Comparison of ENCODE assay signal across 15 mouse cellular contexts in genomic region chr6:48439654-48440053, GRCm38 (mm10). TPM values are rescaled to one million over a fixed set of nuclear protein-coding genes. Genes with fewer than 3 reads are reported as not detected.
A peak's percentile ranks its signal among the peaks of the same experiment; 100 is the strongest.
DNase-seq lines count a peak whose midpoint lies in the region; ATAC-seq and TF ChIP-seq lines count a peak whose summit lies in the region.
"Had no signal": no experiment of that assay in that cellular context is flagged by ENCODE, and none has a peak within 500 bp of the region (broad histone marks: within the 10 kb centered on the region; RNA-seq: fewer than 3 reads in every experiment).

No protein-coding gene starts in this region.

- no peaks in the 10 kb centered on the region for H3K9me3 ChIP-seq in heart, embryonic 13.5 days
- H3K9me3 ChIP-seq in midbrain, embryonic 11.5 days (ENCODE audit: control insufficient read depth, low read length), result no peaks in the 10 kb centered on the region
- H3K9me3 ChIP-seq in midbrain, postnatal 0 days (ENCODE audit: low read length), result no peaks in the 10 kb centered on the region
- H3K9me3 ChIP-seq in hindbrain, embryonic 12.5 days (replicated peaks), result no peaks in the 10 kb centered on the region
- no peaks in the 10 kb centered on the region for H3K9me3 ChIP-seq in limb, embryonic 12.5 days
- H3K9me3 ChIP-seq: forebrain, embryonic 12.5 days; liver, embryonic 15.5 days; midbrain, embryonic 13.5 days had no signal

- H3K9ac ChIP-seq in heart, embryonic 13.5 days, result 0 out of 2 replicates have a peak overlapping the region, but pooled peaks have one; percentile 19
- no peak overlapping the region for H3K9ac ChIP-seq in midbrain, embryonic 11.5 days (ENCODE audit: low read length)
- H3K9ac ChIP-seq in midbrain, postnatal 0 days (replicated peaks; ENCODE audit: low read length, poor library complexity, severe bottlenecking), result no peak overlapping the region
- peak overlapping the region; percentile 23; the same call in 1 of the 2 replicates for H3K9ac ChIP-seq in hindbrain, embryonic 12.5 days
- no peak overlapping the region; the same call in 1 of the 2 replicates for H3K9ac ChIP-seq in limb, embryonic 12.5 days (replicated peaks)
- H3K9ac ChIP-seq: liver, embryonic 15.5 days had no signal

- TF ChIP-seq CTCF in midbrain, postnatal 0 days (IDR thresholded peaks at IDR 0.05), result no peak

- peaks cover 63% of the 10 kb centered on the region for H3K36me3 ChIP-seq in heart, embryonic 13.5 days
- peaks cover 6% of the 10 kb centered on the region; the same call in 1 of the 2 replicates for H3K36me3 ChIP-seq in midbrain, embryonic 11.5 days (ENCODE audit: control insufficient read depth, insufficient read depth, low read length)
- H3K36me3 ChIP-seq in midbrain, postnatal 0 days (ENCODE audit: insufficient read depth, low read length), result peaks cover 27% of the 10 kb centered on the region
- peaks cover 32% of the 10 kb centered on the region for H3K36me3 ChIP-seq in hindbrain, embryonic 12.5 days
- H3K36me3 ChIP-seq in limb, embryonic 12.5 days, result peaks cover 57% of the 10 kb centered on the region

- no peak overlapping the region for H3K4me2 ChIP-seq in heart, embryonic 13.5 days
- no peak overlapping the region for H3K4me2 ChIP-seq in midbrain, embryonic 11.5 days
- no peak overlapping the region for H3K4me2 ChIP-seq in midbrain, postnatal 0 days (ENCODE audit: low read depth, low read length, poor library complexity, severe bottlenecking)
- H3K4me2 ChIP-seq in hindbrain, embryonic 12.5 days (replicated peaks), result no peak overlapping the region
- H3K4me2 ChIP-seq in limb, embryonic 12.5 days, result peak overlapping the region; percentile 28; the same call in 1 of the 2 replicates
- H3K4me2 ChIP-seq: liver, embryonic 15.5 days had no signal

- no peak overlapping the region for H3K27ac ChIP-seq in heart, embryonic 13.5 days (replicated peaks)
- H3K27ac ChIP-seq in midbrain, embryonic 11.5 days (ENCODE audit: low read depth, low read length), result no peak overlapping the region
- H3K27ac ChIP-seq in midbrain, postnatal 0 days (ENCODE audit: low read depth, low read length), result no peak overlapping the region
- no peak overlapping the region for H3K27ac ChIP-seq in hindbrain, embryonic 12.5 days
- H3K27ac ChIP-seq in limb, embryonic 12.5 days, result no peak overlapping the region
- H3K27ac ChIP-seq: liver, embryonic 15.5 days; midbrain, embryonic 13.5 days had no signal

- no peak for ATAC-seq in heart, embryonic 13.5 days (ENCODE audit: extremely low read depth, insufficient number of reproducible peaks, low FRiP score, low TSS enrichment)
- no peak for ATAC-seq in midbrain, embryonic 11.5 days (ENCODE audit: low FRiP score)
- ATAC-seq in midbrain, postnatal 0 days (ENCODE audit: low FRiP score), result no peak
- ATAC-seq in hindbrain, embryonic 12.5 days (ENCODE audit: low FRiP score), result no peak
- ATAC-seq in limb, embryonic 12.5 days (ENCODE audit: insufficient number of reproducible peaks, insufficient read depth, low FRiP score, low TSS enrichment, low read depth), result no peak
- ATAC-seq: CD4-positive, CD25-positive, alpha-beta regulatory T cell, adult 4 months had no signal

- intact Hi-C loops in heart, postnatal 25 days (cut with DNase I), result loop anchor here (5.0 kb wide), 1 partner anchor 42 kb away; the partner anchor contains the start of gene Krba1

- H3K27me3 ChIP-seq in heart, embryonic 13.5 days (replicated peaks), result peaks cover 33% of the 10 kb centered on the region
- peaks cover 35% of the 10 kb centered on the region for H3K27me3 ChIP-seq in midbrain, embryonic 11.5 days (ENCODE audit: control insufficient read depth, insufficient read depth, low read length)
- H3K27me3 ChIP-seq in midbrain, postnatal 0 days (ENCODE audit: insufficient read depth, low read length), result no peaks in the 10 kb centered on the region
- peaks cover 51% of the 10 kb centered on the region for H3K27me3 ChIP-seq in hindbrain, embryonic 12.5 days
- H3K27me3 ChIP-seq in limb, embryonic 12.5 days, result peaks cover 41% of the 10 kb centered on the region

- H3K4me3 ChIP-seq in heart, embryonic 13.5 days, result no peak overlapping the region
- no peak overlapping the region for H3K4me3 ChIP-seq in midbrain, embryonic 11.5 days (ENCODE audit: low read depth, low read length)
- H3K4me3 ChIP-seq in midbrain, postnatal 0 days (ENCODE audit: low read depth, low read length), result no peak overlapping the region
- no peak overlapping the region for H3K4me3 ChIP-seq in hindbrain, embryonic 12.5 days
- H3K4me3 ChIP-seq in limb, embryonic 12.5 days (replicated peaks), result no peak overlapping the region
- H3K4me3 ChIP-seq: liver, embryonic 15.5 days had no signal

- DNase-seq in heart, postnatal 25 days (ENCODE audit: low spot score), result no peak
- DNase-seq in midbrain, embryonic 11.5 days (ENCODE audit: low spot score, missing footprints), result peak; percentile 84
- no peak for DNase-seq in midbrain, postnatal 0 days (ENCODE audit: low spot score)
- DNase-seq in frontal cortex, adult 2 months (ENCODE audit: extremely low spot score in 1 of 2, low spot score in 1 of 2), result no peak
- DNase-seq: layer of hippocampus, postnatal 36 days; lung, postnatal 14 days; thymus, adult 18-20 months had no signal

- peaks cover 78% of the 10 kb centered on the region for H3K4me1 ChIP-seq in heart, embryonic 13.5 days
- peaks cover 24% of the 10 kb centered on the region for H3K4me1 ChIP-seq in midbrain, embryonic 11.5 days (ENCODE audit: control insufficient read depth, insufficient read depth, low read length)
- 0 out of 2 replicates have a peak, but pooled peaks cover 2% of the 10 kb centered on the region for H3K4me1 ChIP-seq in midbrain, postnatal 0 days (ENCODE audit: insufficient read depth, low read length)
- peaks cover 47% of the 10 kb centered on the region for H3K4me1 ChIP-seq in hindbrain, embryonic 12.5 days
- peaks cover 52% of the 10 kb centered on the region for H3K4me1 ChIP-seq in limb, embryonic 12.5 days (replicated peaks)
- H3K4me1 ChIP-seq: liver, embryonic 15.5 days had no signal

RNA-seq across cellular contexts. Expression of gene Zfp467, which starts 6.0 kb away (rescaled TPM):
- polyA plus RNA-seq in heart, embryonic 13.5 days (2015; fragmentation: Nextera tagmentation; extraction: Ambion mirVana), result 16.1 and 20.8 TPM in 2 replicates
- total RNA-seq in heart, postnatal 25 days (2021), result 10 to 100 TPM; 11.7 to 12.4 TPM
- 12.7 and 14.3 TPM in 2 replicates for polyA plus RNA-seq in midbrain, embryonic 11.5 days (2014; fragmentation: Nextera tagmentation; extraction: Ambion mirVana)
- total RNA-seq in midbrain, postnatal 0 days (2014; rRNA removed), result 28.0 and 43.0 TPM in 2 replicates
- 41.7 and 44.6 TPM in 2 replicates for polyA plus RNA-seq in midbrain, postnatal 0 days (2015; fragmentation: Nextera tagmentation; extraction: Ambion mirVana)
- 21.2 and 22.2 TPM in 2 replicates for polyA plus RNA-seq in hindbrain, embryonic 12.5 days (2016; fragmentation: Nextera tagmentation; extraction: Ambion mirVana)
- polyA plus RNA-seq in limb, embryonic 12.5 days (2016; fragmentation: Nextera tagmentation; extraction: Ambion mirVana), result 23.5 and 23.7 TPM in 2 replicates
- 40.7 and 41.4 TPM in 2 replicates for polyA plus RNA-seq in frontal cortex, adult 2 months (2012; rRNA removed)

RNA-seq across cellular contexts. Expression of gene Sspo, which starts 8.4 kb away (rescaled TPM):
- polyA plus RNA-seq in heart, embryonic 13.5 days (2015; fragmentation: Nextera tagmentation; extraction: Ambion mirVana), result 0.22 and 0.27 TPM in 2 replicates
- under 1 TPM; 0.14 to 0.55 TPM for total RNA-seq in heart, postnatal 25 days (2021)
- 0.10 and 0.23 TPM in 2 replicates for polyA plus RNA-seq in midbrain, embryonic 11.5 days (2014; fragmentation: Nextera tagmentation; extraction: Ambion mirVana)
- 4.6 and 7.3 TPM in 2 replicates for total RNA-seq in midbrain, postnatal 0 days (2014; rRNA removed)
- polyA plus RNA-seq in midbrain, postnatal 0 days (2015; fragmentation: Nextera tagmentation; extraction: Ambion mirVana), result 0.67 and 1.2 TPM in 2 replicates
- polyA plus RNA-seq in hindbrain, embryonic 12.5 days (2016; fragmentation: Nextera tagmentation; extraction: Ambion mirVana), result 0.34 and 0.40 TPM in 2 replicates
- 0.33 and 0.38 TPM in 2 replicates for polyA plus RNA-seq in limb, embryonic 12.5 days (2016; fragmentation: Nextera tagmentation; extraction: Ambion mirVana)
- polyA plus RNA-seq in frontal cortex, adult 2 months (2012; rRNA removed), result 2.0 and 2.2 TPM in 2 replicates
- total RNA-seq: granulocyte monocyte progenitor cell, adult 5-6 weeks had no signal

RNA-seq across cellular contexts. Expression of gene Krba1, which starts 44.3 kb away (rescaled TPM):
- 15.4 and 17.8 TPM in 2 replicates for polyA plus RNA-seq in heart, embryonic 13.5 days (2015; fragmentation: Nextera tagmentation; extraction: Ambion mirVana)
- 10 to 100 TPM; 19.2 to 20.2 TPM for total RNA-seq in heart, postnatal 25 days (2021)
- 15.2 and 16.6 TPM in 2 replicates for polyA plus RNA-seq in midbrain, embryonic 11.5 days (2014; fragmentation: Nextera tagmentation; extraction: Ambion mirVana)
- 44.0 and 44.8 TPM in 2 replicates for total RNA-seq in midbrain, postnatal 0 days (2014; rRNA removed)
- 20.8 and 20.9 TPM in 2 replicates for polyA plus RNA-seq in midbrain, postnatal 0 days (2015; fragmentation: Nextera tagmentation; extraction: Ambion mirVana)
- 29.9 and 32.4 TPM in 2 replicates for polyA plus RNA-seq in hindbrain, embryonic 12.5 days (2016; fragmentation: Nextera tagmentation; extraction: Ambion mirVana)
- 29.9 and 32.1 TPM in 2 replicates for polyA plus RNA-seq in limb, embryonic 12.5 days (2016; fragmentation: Nextera tagmentation; extraction: Ambion mirVana)
- 44.5 and 48.0 TPM in 2 replicates for polyA plus RNA-seq in frontal cortex, adult 2 months (2012; rRNA removed)

Comparison
In these comparisons a context has a peak if more than half of its experiments do, and no peak if none do; other contexts are left out.
1. H3K9ac ChIP-seq: peak in heart, embryonic 13.5 days (single experiment) and hindbrain, embryonic 12.5 days (single experiment); none in midbrain, embryonic 11.5 days (single experiment), midbrain, postnatal 0 days (single experiment) and limb, embryonic 12.5 days (single experiment).